Mouse (Mus musculus): ENCODE data around the gene Piezo1.

- TF ChIP-seq POLR2A (IDR thresholded peaks at IDR 0.05; ENCODE audit: low read depth, low read length) (no peak), CTCF (IDR thresholded peaks at IDR 0.05; ENCODE audit: borderline replicate concordance, insufficient read depth, low read length) (no peak)
These were observed 23.6 kb upstream of the Piezo1 start for GRCm38 (mm10) chr8:122574667-122575251.
